Mouse (Mus musculus): ENCODE results near the gene Tut7.
A peak's percentile ranks its signal among the peaks of the same experiment; 100 is the strongest.
"Not testable (repeated sequence)": the region's sequence is repeated elsewhere in the genome, so short reads cannot be mapped to it uniquely, and the experiment has no call there.

The Tut7 gene

DNA sequence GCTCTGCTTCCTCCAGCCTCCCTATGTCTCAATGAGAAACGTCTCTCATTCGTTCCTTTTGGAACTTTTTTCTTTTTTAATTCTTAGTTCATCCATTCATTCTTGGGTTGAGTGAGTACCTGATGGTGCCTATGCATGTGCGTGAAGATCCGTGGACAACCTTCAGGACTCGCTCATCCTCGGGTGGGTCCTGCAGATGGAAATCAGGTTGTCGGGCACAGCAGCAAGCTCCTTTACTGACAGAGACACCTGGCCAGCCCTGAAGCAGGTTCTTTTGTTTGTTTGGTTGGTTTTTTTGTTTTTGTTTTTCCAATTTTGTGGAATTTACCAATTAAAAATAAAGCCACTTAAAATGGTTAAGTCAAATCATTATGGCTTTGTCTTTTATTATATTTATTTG is 9.9 kb upstream of the Tut7 start:
- no peak for DNase-seq (ENCODE audit: low spot score)

DNA sequence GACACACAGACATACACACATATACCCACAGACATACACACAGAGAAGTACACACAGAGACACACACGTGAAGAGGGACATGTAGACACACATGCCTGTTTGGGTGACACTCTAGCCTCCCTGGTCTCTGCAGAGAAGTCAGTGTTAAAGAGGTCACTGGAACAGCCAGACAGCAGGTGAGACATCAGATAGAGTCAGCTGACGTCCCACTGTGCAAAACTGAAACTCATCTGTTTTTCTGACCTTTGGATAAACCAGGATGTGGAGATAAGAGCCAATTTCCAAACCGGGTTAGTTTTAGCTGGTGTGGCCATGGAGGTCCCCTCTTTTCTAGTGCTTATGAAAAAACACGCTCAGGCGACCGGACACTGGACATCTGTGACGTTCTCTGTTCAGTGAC is 9.5 kb upstream of the Tut7 start:
- DNase-seq (ENCODE audit: low spot score) = no peak

GRCm38 (mm10) chr13:59825966-59826365 is 3.0 kb upstream of the Tut7 start:
- no peak for DNase-seq (ENCODE audit: low spot score)

DNA sequence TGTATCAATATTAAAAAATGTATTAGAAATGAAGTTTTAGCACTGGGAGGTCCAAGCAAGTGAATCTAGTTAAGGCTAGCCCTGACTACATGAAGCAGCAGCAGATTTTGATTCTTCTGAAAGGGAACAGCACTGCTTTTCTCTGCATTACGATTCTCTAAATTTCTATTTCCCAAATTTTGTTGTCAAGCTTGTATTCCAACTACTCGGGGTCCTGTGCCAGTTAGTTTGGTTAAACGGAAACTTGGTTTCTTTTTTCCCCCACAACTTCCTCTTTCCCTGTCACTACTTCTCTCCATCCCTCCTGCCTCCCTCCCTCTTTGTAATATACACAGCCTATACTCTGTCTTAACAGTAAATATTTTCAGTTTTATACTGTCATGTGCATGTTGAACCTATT is 2.1 kb downstream of the Tut7 start:
- DNase-seq (ENCODE audit: low spot score) = no peak

- DNase-seq (ENCODE audit: low spot score) = no peak
These were observed 2.8 kb downstream of the Tut7 start for GRCm38 (mm10) chr13:59820114-59820513.

DNA sequence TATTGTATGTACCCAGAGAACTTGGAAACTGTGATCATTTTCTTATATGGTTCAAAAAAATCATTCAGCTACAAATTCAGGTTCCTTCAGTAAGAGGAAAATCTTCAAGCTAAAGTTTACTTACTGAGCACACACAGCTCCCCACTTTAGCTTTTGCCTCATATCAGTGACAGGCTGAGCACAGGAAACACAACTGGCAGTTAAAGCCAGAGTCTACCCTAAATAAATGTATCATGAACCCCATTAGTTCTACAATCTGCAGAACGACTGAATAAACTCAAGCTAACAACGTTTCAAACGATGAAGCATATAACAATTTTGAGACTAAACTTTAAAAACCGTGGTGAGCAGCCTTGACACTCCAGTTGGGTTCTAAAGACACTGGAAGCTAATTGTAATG is 5.6 kb downstream of the Tut7 start:
- DNase-seq (ENCODE audit: low spot score) = no peak

DNA sequence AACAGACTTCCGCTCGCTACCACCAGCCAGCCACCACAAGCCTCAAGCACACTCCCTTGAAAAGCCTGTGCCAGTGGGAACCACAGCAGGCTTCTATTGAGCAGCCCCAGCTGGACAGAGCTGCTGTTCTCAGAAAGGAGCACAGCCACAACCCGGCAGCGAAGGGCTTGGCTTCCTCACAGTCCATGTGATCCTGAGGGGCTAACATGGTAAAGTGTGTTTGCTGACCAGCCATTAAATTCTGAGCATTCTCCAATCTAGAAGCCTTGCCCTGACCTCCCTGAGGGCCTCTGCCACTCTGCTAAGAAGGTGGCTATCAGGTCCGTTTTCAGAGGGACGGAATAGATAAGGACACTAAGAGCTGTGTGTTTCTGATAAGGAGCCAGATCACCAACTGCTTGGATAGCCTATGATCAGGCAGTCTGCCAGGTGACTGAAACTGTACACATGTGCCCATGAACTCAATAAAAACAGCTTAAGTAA is 8.8 kb downstream of the Tut7 start:
- no peak for DNase-seq (ENCODE audit: low spot score)

GRCm38 (mm10) chr13:59811581-59811980 is 11.4 kb downstream of the Tut7 start:
- no peak for DNase-seq (ENCODE audit: low spot score)

DNA sequence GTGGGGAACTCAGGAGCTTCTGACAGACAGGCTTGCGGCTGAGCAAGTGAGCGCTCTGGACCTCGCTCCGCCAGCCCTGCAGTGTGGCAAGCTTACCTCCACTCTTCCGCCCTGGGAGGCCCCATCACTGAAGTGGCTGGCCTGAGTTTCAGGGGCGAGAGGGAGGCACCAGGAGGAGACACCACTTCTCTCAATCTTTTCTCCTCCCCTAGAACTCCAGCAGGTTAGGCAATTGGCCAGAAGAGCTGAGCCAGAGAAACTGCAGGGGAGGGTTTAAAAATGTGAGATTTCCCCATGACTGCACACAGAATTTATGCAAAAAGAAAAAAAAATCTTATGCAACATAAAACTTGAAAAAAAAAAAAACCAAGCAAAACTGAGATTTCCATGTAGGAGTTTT is 21.9 kb downstream of the Tut7 start:
- no peak for DNase-seq (ENCODE audit: low spot score)

DNA sequence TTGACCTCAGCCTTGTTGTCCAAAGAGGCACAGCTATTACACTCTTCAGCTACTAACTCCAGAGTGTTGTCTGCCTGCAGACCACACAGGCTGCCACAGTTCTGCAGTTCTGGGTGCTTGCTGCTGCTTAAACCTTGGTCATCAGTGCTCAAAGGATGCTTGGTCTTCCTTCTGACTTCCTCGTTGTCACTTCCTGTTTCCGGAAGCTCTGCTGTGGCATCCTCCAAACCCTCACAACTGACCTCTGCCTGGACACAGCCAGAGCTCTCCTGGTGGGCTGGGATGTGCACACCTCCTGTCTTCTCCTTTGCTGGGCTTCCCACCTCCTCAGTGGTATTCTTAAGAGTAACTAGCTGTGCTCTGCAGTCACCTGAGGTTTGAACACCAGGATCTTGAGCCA is 22.9 kb downstream of the Tut7 start:
- no peak for DNase-seq (ENCODE audit: low spot score)

GRCm38 (mm10) chr13:59798306-59798705 is 24.6 kb downstream of the Tut7 start:
- no peak for DNase-seq (ENCODE audit: low spot score)

DNA sequence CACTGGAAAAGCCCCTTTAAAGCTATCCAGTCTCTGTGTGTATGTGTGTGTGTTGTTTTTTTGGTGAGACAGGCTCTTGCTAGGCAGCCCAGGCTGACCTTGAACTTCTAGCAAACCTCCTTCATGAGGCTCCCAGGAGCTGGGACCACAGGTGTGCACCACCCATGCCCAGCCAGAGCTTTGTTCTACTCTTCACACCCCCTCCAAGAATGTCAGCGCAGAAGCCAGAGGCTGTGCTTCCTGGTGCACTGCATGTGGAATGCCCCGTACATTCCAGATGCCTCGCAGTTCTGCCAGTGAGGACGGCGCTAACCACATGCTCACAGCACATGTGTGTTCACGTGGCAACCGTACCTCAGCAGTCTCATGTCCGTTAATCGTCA is 26.5 kb downstream of the Tut7 start:
- DNase-seq (ENCODE audit: low spot score) = no peak

- no peak for DNase-seq (ENCODE audit: low spot score)
These were observed 27.0 kb downstream of the Tut7 start for GRCm38 (mm10) chr13:59795807-59796465.

DNA sequence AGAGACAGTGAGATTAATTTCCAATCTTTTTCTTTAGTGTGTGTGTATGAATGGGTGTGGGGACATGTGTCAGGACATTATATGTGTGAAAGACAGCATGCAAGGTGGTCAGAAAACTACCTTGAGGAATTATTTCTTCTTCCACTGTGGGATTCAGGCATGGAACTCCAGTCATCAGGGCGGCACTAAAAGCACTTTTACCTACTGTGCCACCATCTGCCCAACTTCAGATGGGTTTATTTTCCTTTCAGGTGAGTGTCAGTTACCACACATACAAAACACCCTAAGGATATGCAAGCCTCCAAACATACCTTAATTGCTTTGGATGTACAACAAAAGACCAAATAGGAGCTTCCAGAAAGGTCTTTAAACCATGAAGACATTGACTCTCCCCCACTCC is 28.2 kb downstream of the Tut7 start:
- no peak for DNase-seq (ENCODE audit: low spot score)

DNA sequence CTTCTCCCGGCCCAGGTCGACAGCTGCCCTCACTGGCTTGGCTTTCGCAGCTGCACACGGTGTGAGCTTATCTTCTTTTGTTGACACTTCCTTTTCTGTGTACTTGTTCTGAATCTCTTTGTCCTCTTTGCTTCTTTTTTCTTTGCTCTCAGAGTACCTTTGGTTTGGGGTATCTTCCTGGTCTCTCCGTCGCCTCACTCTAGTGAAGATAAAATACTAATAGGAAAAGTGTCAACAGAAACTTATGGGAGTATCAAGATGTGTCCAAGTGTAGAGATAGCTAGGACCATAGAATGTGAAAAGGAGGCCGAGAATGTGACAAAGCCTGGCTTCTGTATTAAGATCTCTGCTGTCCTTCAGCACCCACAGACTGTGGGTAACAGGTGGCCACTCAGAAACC is 40.8 kb downstream of the Tut7 start, which contains the start of gene Gm49354:
TSS of gene Gm49354 (minus strand) at position 101 of the 400 bp plus-strand sequence.
- DNase-seq (ENCODE audit: low spot score) = no peak

GRCm38 (mm10) chr13:59779744-59780264 is 43.1 kb downstream of the Tut7 start:
- not testable (repeated sequence) for DNase-seq (ENCODE audit: low spot score)

DNA sequence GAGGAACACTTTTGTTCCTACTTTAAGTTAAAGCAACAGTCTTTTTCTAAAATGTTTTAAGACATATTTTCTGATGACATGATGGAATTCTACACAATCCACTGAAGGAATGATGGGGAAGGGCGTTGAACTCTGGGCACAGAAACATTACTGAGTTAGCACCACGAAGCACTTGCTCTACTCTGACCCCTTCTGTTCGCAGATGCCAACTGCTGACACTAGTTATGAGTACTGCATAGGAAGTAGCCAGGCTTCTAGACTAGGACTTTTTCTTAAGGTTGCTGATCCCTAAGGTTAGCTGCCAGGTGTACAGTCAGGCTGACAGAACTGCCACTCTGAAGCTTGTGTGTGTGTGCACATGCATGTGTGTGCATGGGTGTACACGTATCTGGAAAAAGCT is 43.7 kb downstream of the Tut7 start:
- DNase-seq (ENCODE audit: low spot score) = no peak

GRCm38 (mm10) chr13:59775168-59775567 is 47.8 kb downstream of the Tut7 start:
- DNase-seq (ENCODE audit: low spot score) = no peak

GRCm38 (mm10) chr13:59771257-59771656 is 51.7 kb downstream of the Tut7 start:
- DNase-seq (ENCODE audit: low spot score) = peak; percentile 47

DNA sequence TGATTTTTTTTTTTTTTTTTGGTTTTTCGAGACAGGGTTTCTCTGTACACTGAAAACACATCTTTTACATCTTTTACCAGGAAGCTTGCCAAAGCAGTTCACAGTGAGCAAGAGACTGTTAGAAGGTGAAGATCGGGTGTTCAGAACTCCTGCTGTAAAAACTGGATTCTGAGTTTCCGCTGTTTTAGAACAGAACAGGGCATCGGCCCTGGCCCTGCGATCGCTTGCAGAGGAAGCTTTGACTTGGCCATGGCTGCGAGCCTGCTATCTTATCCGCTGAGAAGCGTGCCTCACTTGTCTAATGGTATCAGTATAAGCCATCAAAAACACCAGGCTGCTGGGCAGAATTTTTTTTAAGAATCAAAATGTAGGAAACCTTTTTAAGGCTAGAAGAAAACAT is 52.1 kb downstream of the Tut7 start:
- DNase-seq (ENCODE audit: low spot score) = no peak

- peak; percentile 68 for DNase-seq (ENCODE audit: low spot score)
These were observed 52.8 kb downstream of the Tut7 start for GRCm38 (mm10) chr13:59770164-59770562.

- DNase-seq (ENCODE audit: low spot score) = peak; percentile 99
These were observed 53.4 kb downstream of the Tut7 start, which contains the start of gene Isca1 for GRCm38 (mm10) chr13:59769296-59770163. Isca1 (minus strand) TSS chr13:59769810.

DNA sequence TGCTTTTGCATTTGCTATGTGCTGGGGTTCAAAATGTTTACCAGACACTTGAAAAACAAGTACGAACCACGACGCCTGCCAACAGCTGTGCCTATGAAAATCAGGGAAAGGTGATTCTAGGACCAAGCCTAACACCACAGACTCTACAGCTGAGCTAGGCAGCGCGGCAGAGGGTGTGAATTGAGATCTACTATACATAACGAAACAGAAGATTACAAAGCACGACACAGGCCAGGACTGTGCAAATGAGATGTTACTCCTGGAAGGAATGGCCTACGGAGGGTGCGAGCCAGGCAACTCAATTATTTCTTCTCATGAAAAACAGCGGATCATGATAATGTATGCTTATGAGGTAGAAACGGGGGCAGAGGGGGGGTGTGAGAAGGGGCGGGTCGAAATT is 54.4 kb downstream of the Tut7 start:
- no peak for DNase-seq (ENCODE audit: low spot score)
